8 mouse cellular contexts compared by ENCODE assay signal in the genomic region with DNA sequence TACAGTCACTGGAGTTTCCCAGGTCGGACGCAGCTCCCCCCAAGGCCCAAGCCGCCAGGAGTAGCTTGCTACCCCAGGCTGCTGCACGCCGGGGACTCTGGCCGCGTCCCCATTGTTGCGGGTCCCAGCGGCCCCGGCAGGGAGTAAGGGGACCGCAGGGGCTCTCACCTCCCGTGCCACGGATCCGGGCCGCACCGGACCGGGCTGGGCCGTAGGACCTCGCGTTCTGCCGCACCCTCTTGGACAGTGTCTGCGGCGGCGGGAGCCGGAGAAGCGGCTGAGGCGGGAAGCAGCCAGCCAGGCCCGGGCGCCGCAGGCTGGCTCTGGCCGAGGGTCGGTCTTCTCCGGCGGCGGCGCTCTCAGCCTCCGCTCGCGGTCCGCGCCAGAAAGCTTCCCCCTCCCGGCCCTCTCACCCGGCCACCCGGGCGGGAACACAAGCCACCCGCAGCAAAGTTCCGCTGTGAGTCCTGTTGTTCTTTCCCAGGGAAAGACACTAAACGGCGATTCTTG. TPM values are rescaled to one million over a fixed set of nuclear protein-coding genes. Genes with fewer than 3 reads are reported as not detected.
DNase-seq lines count a peak whose midpoint lies in the region; ATAC-seq lines count a peak whose summit lies in the region.

A gene (minus strand): TSS at position 383 of the 510 bp plus-strand sequence.

- peak within 1 kb of the TSS; percentile 82 for H3K27ac ChIP-seq in hindbrain, embryonic 14.5 days

- peak within 1 kb of the TSS; percentile 89 for H3K4me2 ChIP-seq in hindbrain, embryonic 14.5 days (replicated peaks)

- DNase-seq in T-cell, adult 2 months (ENCODE audit: low spot score), result peak; percentile 79
- DNase-seq in cerebellum, postnatal 36 days, result peak; percentile 89 to 90
- DNase-seq in frontal cortex, postnatal 36 days (ENCODE audit: low spot score in 2 of 2), result peak; percentile 84 to 87
- peak; percentile 89 for DNase-seq in hindbrain, embryonic 14.5 days (ENCODE audit: low spot score)
- DNase-seq in layer of hippocampus, postnatal 36 days, result peak; percentile 84
- peak; percentile 75 for DNase-seq in lung, postnatal 25 days (ENCODE audit: low spot score)
- peak; percentile 69 for DNase-seq in retina, adult 2 months (ENCODE audit: low read depth, low spot score)
- DNase-seq in thymus, postnatal 25 days, result peak; percentile 86

- no peaks in the 10 kb centered on the region for H3K36me3 ChIP-seq in hindbrain, embryonic 14.5 days (replicated peaks; ENCODE audit: control insufficient read depth, insufficient read depth)

- ATAC-seq in hindbrain, embryonic 14.5 days (ENCODE audit: low FRiP score), result peak; percentile 88

- H3K4me1 ChIP-seq in hindbrain, embryonic 14.5 days (replicated peaks; ENCODE audit: control insufficient read depth, insufficient read depth, low read length), result peaks cover 18% of the 10 kb centered on the region

- peak within 1 kb of the TSS; percentile 97 for H3K9ac ChIP-seq in hindbrain, embryonic 14.5 days

- no peaks in the 10 kb centered on the region for H3K9me3 ChIP-seq in hindbrain, embryonic 14.5 days (ENCODE audit: control insufficient read depth, low read length)

- under 1% methylated on average over 42 of the region's 49 CpGs for WGBS in hindbrain, embryonic 14.5 days

- H3K4me3 ChIP-seq in hindbrain, embryonic 14.5 days (replicated peaks; ENCODE audit: low read length), result peak within 1 kb of the TSS; percentile 96

- no peaks in the 10 kb centered on the region for H3K27me3 ChIP-seq in hindbrain, embryonic 14.5 days (ENCODE audit: control insufficient read depth, insufficient read depth, low read length)

RNA-seq across cellular contexts. Expression of the gene that starts here (rescaled TPM):
- 4.3 and 4.7 TPM in 2 replicates for polyA plus RNA-seq in hindbrain, embryonic 14.5 days (2014; fragmentation: Nextera tagmentation; extraction: Ambion mirVana)
- total RNA-seq in layer of hippocampus, postnatal 36 days (2021), result 10 to 100 TPM; 16.8 to 17.8 TPM

Comparison
In these comparisons a context has a peak if more than half of its experiments do, and no peak if none do; other contexts are left out.
1. Peak in every context shown above with its lines: DNase-seq, ATAC-seq, H3K4me3 ChIP-seq and H3K27ac ChIP-seq.